ENCODE assay signal across 10 mouse cellular contexts in the genomic region with DNA sequence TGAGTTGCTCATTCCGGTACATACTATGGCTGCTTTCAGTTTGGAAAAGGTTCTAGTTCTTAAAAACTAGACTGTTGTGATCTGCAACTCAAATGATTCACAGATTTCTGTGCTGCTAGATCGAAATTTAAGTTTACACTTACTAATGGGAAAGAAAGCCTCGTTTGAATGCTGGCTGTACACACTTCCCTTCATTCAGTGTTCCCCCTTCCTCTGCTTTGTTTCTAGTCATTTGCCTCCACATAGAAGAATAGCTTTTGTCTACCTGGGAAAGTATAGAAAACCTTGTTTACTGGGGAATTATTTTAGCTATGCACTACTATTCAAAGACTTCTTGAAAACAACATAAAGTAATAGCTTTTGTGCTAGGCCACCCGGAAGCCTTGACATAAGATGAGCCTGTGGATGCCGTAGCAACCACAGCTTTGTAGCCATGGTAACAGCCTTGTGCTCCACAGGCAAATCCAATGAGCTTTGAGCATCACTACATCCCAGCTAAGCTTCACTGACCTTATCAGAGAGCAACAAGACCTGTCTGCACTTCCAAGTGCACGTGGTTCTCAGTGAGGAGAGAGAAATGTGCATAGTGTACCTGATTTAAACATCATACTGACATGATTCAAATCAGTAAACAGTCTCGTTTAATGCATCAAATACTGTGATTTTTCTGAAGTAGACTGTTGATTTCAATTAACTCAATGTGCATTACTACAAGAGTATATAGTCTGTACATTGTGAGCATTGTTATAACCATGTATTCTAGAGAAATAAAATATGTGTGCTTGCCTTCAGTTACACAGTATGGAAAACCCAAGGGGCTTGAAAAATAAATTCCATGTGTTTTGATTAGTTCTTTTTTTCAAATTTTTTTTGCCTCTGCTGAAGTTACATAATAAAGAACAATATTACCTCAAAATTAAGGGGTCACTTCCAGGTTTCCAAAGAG.
DNase-seq lines count a peak whose midpoint lies in the region; ATAC-seq and TF ChIP-seq lines count a peak whose summit lies in the region.
"Had no signal": no experiment of that assay in that cellular context is flagged by ENCODE, and none has a peak within 500 bp of the region (broad histone marks: within the 10 kb centered on the region; RNA-seq: fewer than 3 reads in every experiment).

No protein-coding gene starts in this region.

- H3K4me3 ChIP-seq in forebrain, embryonic 10.5 days = no peak overlapping the region
- no peak overlapping the region for H3K4me3 ChIP-seq in hindbrain, embryonic 10.5 days
- H3K4me3 ChIP-seq in lung, postnatal 0 days (ENCODE audit: low read depth, low read length) = no peak overlapping the region
- H3K4me3 ChIP-seq: liver, embryonic 15.5 days had no signal

- TF ChIP-seq EP300 in lung, postnatal 0 days (IDR thresholded peaks at IDR 0.05) = no peak

- 43% methylated on average over 7 of the region's 7 CpGs for WGBS in forebrain, embryonic 10.5 days
- 54% methylated on average over 7 of the region's 7 CpGs for WGBS in hindbrain, embryonic 10.5 days
- 54% methylated on average over 7 of the region's 7 CpGs for WGBS in lung, postnatal 0 days

- H3K9ac ChIP-seq in lung, postnatal 0 days (replicated peaks; ENCODE audit: low read depth) = no peak overlapping the region
- H3K9ac ChIP-seq: liver, embryonic 15.5 days had no signal

- H3K27ac ChIP-seq in forebrain, embryonic 10.5 days = no peak overlapping the region
- H3K27ac ChIP-seq in hindbrain, embryonic 10.5 days = no peak overlapping the region
- H3K27ac ChIP-seq in lung, postnatal 0 days (ENCODE audit: low read length) = no peak overlapping the region
- H3K27ac ChIP-seq: liver, embryonic 15.5 days had no signal

- H3K36me3 ChIP-seq in forebrain, embryonic 10.5 days (replicated peaks) = no peaks in the 10 kb centered on the region
- no peaks in the 10 kb centered on the region for H3K36me3 ChIP-seq in hindbrain, embryonic 10.5 days
- H3K36me3 ChIP-seq in lung, postnatal 0 days (ENCODE audit: insufficient read depth, low read length) = no peaks in the 10 kb centered on the region
- H3K36me3 ChIP-seq: liver, embryonic 15.5 days had no signal

- no peak for TF ChIP-seq CTCF in lung, postnatal 0 days (IDR thresholded peaks at IDR 0.05)

- no peaks in the 10 kb centered on the region for H3K27me3 ChIP-seq in forebrain, embryonic 10.5 days (ENCODE audit: poor library complexity, severe bottlenecking)
- H3K27me3 ChIP-seq in hindbrain, embryonic 10.5 days (ENCODE audit: insufficient read depth, poor library complexity, severe bottlenecking) = no peaks in the 10 kb centered on the region
- H3K27me3 ChIP-seq in lung, postnatal 0 days (replicated peaks; ENCODE audit: insufficient read depth, low read length) = no peaks in the 10 kb centered on the region
- H3K27me3 ChIP-seq: liver, embryonic 15.5 days had no signal

- no peak for ATAC-seq in lung, postnatal 0 days

- no peak overlapping the region for H3K4me2 ChIP-seq in lung, postnatal 0 days (replicated peaks; ENCODE audit: low read depth, low read length)
- H3K4me2 ChIP-seq: liver, embryonic 15.5 days had no signal

- no peaks in the 10 kb centered on the region for H3K9me3 ChIP-seq in forebrain, embryonic 10.5 days
- no peaks in the 10 kb centered on the region for H3K9me3 ChIP-seq in hindbrain, embryonic 10.5 days
- H3K9me3 ChIP-seq in lung, postnatal 0 days (ENCODE audit: low read length) = no peaks in the 10 kb centered on the region
- H3K9me3 ChIP-seq: liver, embryonic 15.5 days had no signal

- peak; percentile 20 for DNase-seq in forebrain, embryonic 10.5 days (ENCODE audit: extremely low spot score, low spot score)
- DNase-seq in hindbrain, embryonic 10.5 days (ENCODE audit: low spot score) = peak; percentile 14
- peak; percentile 19 to 24 for DNase-seq in left cerebral cortex, postnatal 25 days (ENCODE audit: low spot score in 2 of 2)
- peak; percentile 23 for DNase-seq in retina, postnatal 7 days (ENCODE audit: low read depth, low spot score)
- no peak for DNase-seq in lung, postnatal 4 days
- DNase-seq in thymus, postnatal 0 days (ENCODE audit: low spot score) = no peak
- DNase-seq in lung, postnatal 0 days (ENCODE audit: low spot score) = no peak
- DNase-seq: kidney, postnatal 4 days; thymus, postnatal 25 days had no signal

- intact Hi-C loops in left cerebral cortex, postnatal 25 days (cut with DNase I) = no loop called here

- H3K4me1 ChIP-seq in forebrain, embryonic 10.5 days = peaks cover 12% of the 10 kb centered on the region; the same call in 1 of the 2 replicates
- H3K4me1 ChIP-seq in hindbrain, embryonic 10.5 days (replicated peaks) = peaks cover 5% of the 10 kb centered on the region; the same call in 1 of the 2 replicates
- no peaks in the 10 kb centered on the region for H3K4me1 ChIP-seq in lung, postnatal 0 days (ENCODE audit: insufficient read depth, low read depth, low read length)
- H3K4me1 ChIP-seq: liver, embryonic 15.5 days had no signal

Comparison
In these comparisons a context has a peak if more than half of its experiments do, and no peak if none do; other contexts are left out.
1. DNase-seq: peak in forebrain, embryonic 10.5 days (single experiment), hindbrain, embryonic 10.5 days (single experiment), left cerebral cortex, postnatal 25 days (2 of 2) and retina, postnatal 7 days (single experiment); none in lung, postnatal 4 days (0 of 2), thymus, postnatal 0 days (single experiment) and lung, postnatal 0 days (single experiment).